Mouse (Mus musculus): ENCODE results near the gene 4930503B20Rik. TPM values are rescaled to one million over a fixed set of nuclear protein-coding genes. Genes with fewer than 3 reads are reported as not detected.

The 4930503B20Rik gene
- polyA plus RNA-seq (2014; fragmentation: Illumina TruSeq; extraction: RNeasy Lipid Tissue Mini Kit (QIAGEN cat#74804); ENCODE audit: low read depth, low replicate concordance), result not detected

DNA sequence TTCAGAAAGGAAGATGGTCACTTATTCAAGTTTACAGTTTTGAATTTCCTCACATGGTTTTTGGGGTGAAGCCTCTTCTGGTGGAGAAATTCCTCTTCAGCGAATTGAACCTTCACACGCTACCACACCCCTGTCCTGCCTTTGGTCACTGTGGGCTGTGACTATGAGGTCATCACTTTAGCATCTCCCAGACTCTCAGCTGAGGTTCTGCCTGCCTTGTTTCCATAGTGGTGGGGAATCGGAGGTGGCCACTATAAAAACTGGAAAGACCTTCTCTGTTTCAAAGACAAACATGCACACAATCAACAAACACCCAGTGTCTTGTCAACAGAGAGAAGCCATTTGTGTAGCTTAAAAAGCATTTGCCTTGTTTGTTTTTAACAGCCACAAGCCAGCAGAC is at the start of gene 4930503B20Rik:
4930503B20Rik (minus strand) TSS at position 101 of the 400 bp plus-strand sequence.

DNA sequence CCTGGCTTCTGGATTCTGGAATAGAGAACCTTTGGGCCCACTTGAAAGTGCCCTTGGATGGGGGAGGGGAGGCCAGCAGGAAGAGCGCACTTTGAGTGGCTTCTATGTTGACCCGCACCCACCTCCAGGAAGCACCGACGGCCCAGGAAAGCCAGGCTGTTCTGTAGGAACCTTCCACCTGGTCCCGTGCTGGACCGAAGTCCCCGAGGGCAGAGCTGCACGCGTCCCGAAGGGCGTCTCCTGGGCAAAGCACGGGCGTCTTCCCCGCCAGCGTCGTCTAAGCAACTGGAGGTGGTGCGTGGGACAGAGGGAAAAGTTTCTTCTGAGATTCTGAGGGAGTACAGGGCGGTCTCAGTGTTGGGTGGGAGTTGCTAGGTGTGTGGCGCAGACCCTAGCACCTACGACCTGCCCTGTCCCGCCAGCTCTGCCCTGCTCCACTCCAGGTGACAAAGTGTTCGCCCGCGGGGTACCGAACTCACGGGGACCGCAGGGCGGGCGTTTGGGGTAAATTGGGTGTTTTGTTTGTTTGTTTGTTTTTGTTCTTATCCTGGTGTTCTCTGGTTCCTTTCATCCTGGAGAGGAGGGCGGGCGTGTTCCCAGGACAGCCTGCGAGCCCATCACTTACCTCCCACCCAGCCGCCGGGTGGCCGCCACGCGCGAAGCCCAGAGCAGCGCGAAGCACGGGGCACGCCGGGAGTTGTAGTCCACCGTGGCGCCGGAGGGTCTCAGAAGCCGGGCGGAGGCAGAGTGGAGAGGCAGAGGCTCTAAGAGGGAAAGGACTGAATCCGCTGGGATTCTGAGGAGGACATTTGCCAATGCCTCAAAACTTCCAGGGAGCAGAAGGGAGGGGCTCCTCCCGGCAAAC is 33.9 kb upstream of the 4930503B20Rik start, which contains the start of gene Samd13:
Samd13 (minus strand) TSS at position 782 of the 865 bp plus-strand sequence.

DNA sequence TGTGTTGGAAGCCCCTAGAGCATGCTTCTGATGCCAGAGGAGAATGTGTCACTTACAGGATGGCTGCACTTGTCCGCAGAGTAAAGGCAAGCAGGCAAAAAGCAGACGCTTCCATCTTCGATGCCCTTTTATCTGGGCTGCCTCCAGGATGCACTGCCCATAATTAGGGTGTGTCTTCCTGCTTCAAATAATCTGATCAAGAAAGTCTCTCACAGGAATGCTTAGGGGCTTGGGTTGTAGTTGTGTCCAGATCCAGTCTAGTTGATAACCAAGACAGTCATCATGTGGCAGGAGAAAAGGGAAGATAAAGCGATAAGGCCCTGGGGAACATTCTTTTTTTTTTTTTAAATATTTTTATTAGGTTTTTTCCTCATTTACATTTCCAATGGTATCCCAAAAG is 35.6 kb downstream of the 4930503B20Rik start, which contains the start of gene Dnase2b:
Dnase2b (minus strand) TSS at position 101 of the 400 bp plus-strand sequence.

Other genes starting within 250 kb of the 4930503B20Rik start
- 9.2 TPM for gene Ssx2ip, start 246.7 kb downstream of the 4930503B20Rik start, polyA plus RNA-seq (2014; fragmentation: Illumina TruSeq; extraction: RNeasy Lipid Tissue Mini Kit (QIAGEN cat#74804); ENCODE audit: low read depth, low replicate concordance)
- 20.8 TPM for gene Ctbs, start 201.5 kb downstream of the 4930503B20Rik start, polyA plus RNA-seq (2014; fragmentation: Illumina TruSeq; extraction: RNeasy Lipid Tissue Mini Kit (QIAGEN cat#74804); ENCODE audit: low read depth, low replicate concordance)
- 5.2 TPM for gene Spata1, start 151.6 kb downstream of the 4930503B20Rik start, polyA plus RNA-seq (2014; fragmentation: Illumina TruSeq; extraction: RNeasy Lipid Tissue Mini Kit (QIAGEN cat#74804); ENCODE audit: low read depth, low replicate concordance)
- gene Gng5, start 151.5 kb downstream of the 4930503B20Rik start, polyA plus RNA-seq (2014; fragmentation: Illumina TruSeq; extraction: RNeasy Lipid Tissue Mini Kit (QIAGEN cat#74804); ENCODE audit: low read depth, low replicate concordance), result 568 TPM
- gene Rpf1, start 129.9 kb downstream of the 4930503B20Rik start, polyA plus RNA-seq (2014; fragmentation: Illumina TruSeq; extraction: RNeasy Lipid Tissue Mini Kit (QIAGEN cat#74804); ENCODE audit: low read depth, low replicate concordance), result 64.1 TPM
- gene Uox, start 80.9 kb downstream of the 4930503B20Rik start, polyA plus RNA-seq (2014; fragmentation: Illumina TruSeq; extraction: RNeasy Lipid Tissue Mini Kit (QIAGEN cat#74804); ENCODE audit: low read depth, low replicate concordance), result 2,717 TPM
- 18.3 TPM for gene Dnase2b, start 35.7 kb downstream of the 4930503B20Rik start, polyA plus RNA-seq (2014; fragmentation: Illumina TruSeq; extraction: RNeasy Lipid Tissue Mini Kit (QIAGEN cat#74804); ENCODE audit: low read depth, low replicate concordance)
- gene Samd13, start 34.3 kb upstream of the 4930503B20Rik start, polyA plus RNA-seq (2014; fragmentation: Illumina TruSeq; extraction: RNeasy Lipid Tissue Mini Kit (QIAGEN cat#74804); ENCODE audit: low read depth, low replicate concordance), result not detected
- gene Prkacb, start 161.7 kb upstream of the 4930503B20Rik start, polyA plus RNA-seq (2014; fragmentation: Illumina TruSeq; extraction: RNeasy Lipid Tissue Mini Kit (QIAGEN cat#74804); ENCODE audit: low read depth, low replicate concordance), result 48.2 TPM
- gene Ttll7, start 201.1 kb upstream of the 4930503B20Rik start, polyA plus RNA-seq (2014; fragmentation: Illumina TruSeq; extraction: RNeasy Lipid Tissue Mini Kit (QIAGEN cat#74804); ENCODE audit: low read depth, low replicate concordance), result 1.7 TPM